In the genomic region with DNA sequence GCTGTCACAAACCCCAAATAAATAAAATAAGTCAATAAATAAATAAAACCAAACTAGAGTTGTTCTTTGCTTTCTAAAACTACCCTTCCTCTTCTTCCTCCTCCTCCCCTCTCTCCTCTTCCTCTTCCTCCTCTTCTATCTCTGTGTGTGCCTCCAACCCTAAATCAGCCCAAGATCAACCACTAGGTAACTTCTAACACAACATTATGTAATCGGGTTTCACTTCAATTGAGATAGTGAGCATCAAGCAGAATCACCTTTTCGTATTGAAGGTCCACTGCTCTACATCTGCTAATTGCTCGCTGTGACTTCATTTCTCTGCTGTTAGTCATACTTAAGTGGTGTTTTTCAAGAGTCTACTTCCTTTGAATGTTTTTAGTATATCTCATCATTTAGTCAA, we compare ENCODE assay signal across 8 mouse cellular contexts. TPM values are rescaled to one million over a fixed set of nuclear protein-coding genes. Genes with fewer than 3 reads are reported as not detected.
DNase-seq lines count a peak whose midpoint lies in the region; ATAC-seq and TF ChIP-seq lines count a peak whose summit lies in the region.
"Had no signal": no experiment of that assay in that cellular context is flagged by ENCODE, and none has a peak within 500 bp of the region (broad histone marks: within the 10 kb centered on the region; RNA-seq: fewer than 3 reads in every experiment).

No protein-coding gene starts in this region.

- TF ChIP-seq POLR2A in bone marrow macrophage, adult 2 months (IDR thresholded peaks at IDR 0.05; ENCODE audit: borderline replicate concordance, low read depth, low read length) = no peak
- TF ChIP-seq POLR2A in kidney, adult 2 months (IDR thresholded peaks at IDR 0.05; ENCODE audit: low read depth, low read length) = no peak

- H3K9ac ChIP-seq in hindbrain, embryonic 13.5 days = no peak overlapping the region
- H3K9ac ChIP-seq in hindbrain, embryonic 16.5 days (ENCODE audit: low read depth, low read length) = no peak overlapping the region
- H3K9ac ChIP-seq in midbrain, embryonic 14.5 days (replicated peaks; ENCODE audit: low read length) = no peak overlapping the region

- H3K27ac ChIP-seq in hindbrain, embryonic 13.5 days = peak overlapping the region; percentile 99; the same call in 1 of the 2 replicates
- no peak overlapping the region for H3K27ac ChIP-seq in hindbrain, embryonic 16.5 days (ENCODE audit: low read depth, low read length)
- H3K27ac ChIP-seq in bone marrow macrophage, adult 2 months (ENCODE audit: insufficient read depth, low read depth, low read length) = peak overlapping the region; percentile 71; the same call in 1 of the 2 replicates
- H3K27ac ChIP-seq in midbrain, embryonic 14.5 days (replicated peaks; ENCODE audit: low read depth, low read length) = no peak overlapping the region
- H3K27ac ChIP-seq in kidney, adult 2 months (ENCODE audit: insufficient read depth, low read depth, low read length) = no peak overlapping the region

- no peak overlapping the region for H3K4me3 ChIP-seq in hindbrain, embryonic 13.5 days
- no peak overlapping the region for H3K4me3 ChIP-seq in hindbrain, embryonic 16.5 days (ENCODE audit: low read length)
- no peak overlapping the region for H3K4me3 ChIP-seq in bone marrow macrophage, adult 2 months (ENCODE audit: insufficient read depth, low read length)
- no peak overlapping the region; the same call in 1 of the 2 replicates for H3K4me3 ChIP-seq in midbrain, embryonic 14.5 days (replicated peaks; ENCODE audit: low read depth, low read length)
- H3K4me3 ChIP-seq in kidney, adult 2 months (ENCODE audit: insufficient read depth, low read depth, low read length) = no peak overlapping the region

- WGBS in hindbrain, embryonic 13.5 days = 97% methylated on average over 3 of the region's 3 CpGs
- WGBS in hindbrain, embryonic 16.5 days = 97% methylated on average over 3 of the region's 3 CpGs
- 99% methylated on average over 3 of the region's 3 CpGs for WGBS in midbrain, embryonic 14.5 days
- over 99% methylated on average over 3 of the region's 3 CpGs for WGBS in kidney, adult 2 months

- no peaks in the 10 kb centered on the region for H3K9me3 ChIP-seq in hindbrain, embryonic 13.5 days
- no peaks in the 10 kb centered on the region for H3K9me3 ChIP-seq in hindbrain, embryonic 16.5 days (ENCODE audit: control insufficient read depth, low read length)
- no peaks in the 10 kb centered on the region for H3K9me3 ChIP-seq in midbrain, embryonic 14.5 days (ENCODE audit: control insufficient read depth, low read length)
- H3K9me3 ChIP-seq: embryonic facial prominence, embryonic 12.5 days had no signal

- ATAC-seq in hindbrain, embryonic 13.5 days (ENCODE audit: low FRiP score) = no peak
- ATAC-seq in hindbrain, embryonic 16.5 days = no peak
- no peak for ATAC-seq in midbrain, embryonic 14.5 days (ENCODE audit: low FRiP score, low TSS enrichment)

- no peak for TF ChIP-seq CTCF in bone marrow macrophage, adult 2 months (IDR thresholded peaks at IDR 0.05; ENCODE audit: low read depth, low read length)
- TF ChIP-seq CTCF in kidney, adult 2 months (conservative IDR thresholded peaks at IDR 0.05; ENCODE audit: insufficient read depth, insufficient read length, low read depth, low read length) = no peak

- DNase-seq in CD4-positive, CD25-positive, alpha-beta regulatory T cell, adult 2 months (ENCODE audit: low read depth, low spot score) = peak; percentile 43
- no peak for DNase-seq in midbrain, embryonic 14.5 days
- DNase-seq in kidney, adult 2 months = no peak
- DNase-seq in MN1 (ENCODE audit: low spot score) = no peak

- peaks cover 33% of the 10 kb centered on the region for H3K4me1 ChIP-seq in hindbrain, embryonic 13.5 days (replicated peaks)
- peaks cover 25% of the 10 kb centered on the region for H3K4me1 ChIP-seq in hindbrain, embryonic 16.5 days (ENCODE audit: control insufficient read depth, insufficient read depth, low read depth, low read length)
- H3K4me1 ChIP-seq in bone marrow macrophage, adult 2 months (ENCODE audit: control insufficient read depth, insufficient read depth, low read length) = peaks cover 17% of the 10 kb centered on the region
- peaks cover 31% of the 10 kb centered on the region for H3K4me1 ChIP-seq in midbrain, embryonic 14.5 days (ENCODE audit: control insufficient read depth, insufficient read depth, low read length)
- peaks cover 14% of the 10 kb centered on the region; the same call in 1 of the 2 replicates for H3K4me1 ChIP-seq in kidney, adult 2 months (ENCODE audit: control insufficient read depth, insufficient read depth, low read length)

- no peaks in the 10 kb centered on the region for H3K27me3 ChIP-seq in hindbrain, embryonic 13.5 days
- H3K27me3 ChIP-seq in hindbrain, embryonic 16.5 days (replicated peaks; ENCODE audit: control insufficient read depth, insufficient read depth, low read length) = no peaks in the 10 kb centered on the region
- no peaks in the 10 kb centered on the region for H3K27me3 ChIP-seq in midbrain, embryonic 14.5 days (ENCODE audit: control insufficient read depth, insufficient read depth, low read length)
- no peaks in the 10 kb centered on the region for H3K27me3 ChIP-seq in kidney, adult 2 months (replicated peaks; ENCODE audit: control insufficient read depth, insufficient read depth, low read length)
- H3K27me3 ChIP-seq: embryonic facial prominence, embryonic 12.5 days had no signal

- no peaks in the 10 kb centered on the region for H3K36me3 ChIP-seq in hindbrain, embryonic 13.5 days
- no peaks in the 10 kb centered on the region for H3K36me3 ChIP-seq in hindbrain, embryonic 16.5 days (ENCODE audit: control insufficient read depth, insufficient read depth, low read length)
- no peaks in the 10 kb centered on the region for H3K36me3 ChIP-seq in midbrain, embryonic 14.5 days (ENCODE audit: control insufficient read depth, insufficient read depth, low read length)
- no peaks in the 10 kb centered on the region for H3K36me3 ChIP-seq in kidney, adult 2 months (ENCODE audit: control insufficient read depth, insufficient read depth, low read length)
- H3K36me3 ChIP-seq: embryonic facial prominence, embryonic 12.5 days had no signal

- H3K4me2 ChIP-seq in hindbrain, embryonic 13.5 days = peak overlapping the region; percentile 68; the same call in 1 of the 2 replicates
- no peak overlapping the region; the same call in 1 of the 2 replicates for H3K4me2 ChIP-seq in hindbrain, embryonic 16.5 days (ENCODE audit: low read length)
- peak overlapping the region; percentile 57 for H3K4me2 ChIP-seq in midbrain, embryonic 14.5 days (ENCODE audit: low read length)

RNA-seq across cellular contexts. Expression of gene Gpcpd1, which starts 8.8 kb away (rescaled TPM):
- 84.8 and 101 TPM in 2 replicates for polyA plus RNA-seq in hindbrain, embryonic 13.5 days (2015; fragmentation: Nextera tagmentation; extraction: Ambion mirVana)
- polyA plus RNA-seq in hindbrain, embryonic 16.5 days (2015; fragmentation: Nextera tagmentation; extraction: Ambion mirVana) = 68.4 and 69.0 TPM in 2 replicates
- 31.0 and 35.2 TPM in 2 replicates for polyA plus RNA-seq in bone marrow macrophage, adult 2 months (2012; ENCODE audit: insufficient read depth, insufficient read length, missing spikeins)
- polyA plus RNA-seq in midbrain, embryonic 14.5 days (2014; fragmentation: Nextera tagmentation; extraction: Ambion mirVana) = 87.5 and 104 TPM in 2 replicates
- 5.3 and 6.1 TPM in 2 replicates for polyA plus RNA-seq in kidney, adult 2 months (2012; rRNA removed)

Comparison
In these comparisons a context has a peak if more than half of its experiments do, and no peak if none do; other contexts are left out.
1. H3K27ac ChIP-seq: peak in hindbrain, embryonic 13.5 days (single experiment) and bone marrow macrophage, adult 2 months (single experiment); none in hindbrain, embryonic 16.5 days (single experiment), midbrain, embryonic 14.5 days (single experiment) and kidney, adult 2 months (single experiment).